Mouse (Mus musculus) ES-Bruce4 (cell line): ENCODE measurements around the gene Recql. TPM values are rescaled to one million over a fixed set of nuclear protein-coding genes. Genes with fewer than 3 reads are reported as not detected.
A peak's percentile ranks its signal among the peaks of the same experiment; 100 is the strongest.

ENCODE experiments used
- H3K27ac ChIP-seq: 2 replicates; pipeline ENCODE4 v1.5.1; 2012; ENCODE audit warnings: low read length, inconsistent platforms; ENCODE audit not compliant: insufficient read depth
- H3K27me3 ChIP-seq: 2 replicates; pipeline ENCODE4 v1.6.1; 2012; ENCODE audit warnings: mild to moderate bottlenecking, low read length, inconsistent platforms; ENCODE audit not compliant: control insufficient read depth, poor library complexity, insufficient read depth, severe bottlenecking
- H3K36me3 ChIP-seq: 2 replicates; pipeline ENCODE4 v1.6.1; 2012; ENCODE audit warnings: inconsistent platforms, mild to moderate bottlenecking, low read length, moderate library complexity; ENCODE audit not compliant: control insufficient read depth, poor library complexity, insufficient read depth, severe bottlenecking
- H3K4me1 ChIP-seq: one replicate; pipeline ENCODE4 v1.8.1; 2011; ENCODE audit warnings: low read length; ENCODE audit not compliant: control insufficient read depth, insufficient read depth
- H3K4me3 ChIP-seq: 2 replicates; pipeline ENCODE4 v1.5.1; 2011; ENCODE audit warnings: low read depth, mild to moderate bottlenecking, low read length
- H3K9ac ChIP-seq: 2 replicates; pipeline ENCODE4 v1.6.1; 2012; ENCODE audit warnings: low read depth, mild to moderate bottlenecking, inconsistent platforms; ENCODE audit not compliant: poor library complexity, severe bottlenecking
- H3K9me3 ChIP-seq: replicated peaks from 2 replicates; pipeline ENCODE4 v1.6.1; 2012; ENCODE audit warnings: mild to moderate bottlenecking, low read length, inconsistent platforms; ENCODE audit not compliant: control insufficient read depth, poor library complexity, insufficient read depth, severe bottlenecking
- CTCF ChIP-seq: IDR thresholded peaks from one replicate; pipeline ENCODE4 v1.8.1; 2011; ENCODE audit warnings: low read depth, low read length
- EP300 ChIP-seq: IDR thresholded peaks from 2 replicates; pipeline ENCODE4 v1.6.1; 2011; ENCODE audit warnings: low read depth, low read length; ENCODE audit not compliant: insufficient read depth
- POLR2A ChIP-seq: IDR thresholded peaks from one replicate; pipeline ENCODE4 v1.8.1; 2011; ENCODE audit warnings: low read length; ENCODE audit not compliant: insufficient read depth
- polyA plus RNA-seq: library from polyadenylated mRNA; stranded (reverse); fragments of >200 nt; gene quantifications from 2 replicates; pipeline ENCODE4 v1.2.4, GENCODE M21; 2011; ENCODE audit warnings: low read depth; ENCODE audit not compliant: missing spikeins, insufficient read depth, insufficient read length

Gene Recql
- polyA plus RNA-seq, 1 experiment: 55.0 TPM

GRCm38 (mm10) chr6:142343561-142343960 is 43.3 kb downstream of the Recql start:
- H3K36me3 ChIP-seq: no peaks in the 10 kb centered on the region
- H3K9me3 ChIP-seq: no peaks in the 10 kb centered on the region
- H3K4me3 ChIP-seq: no peak overlapping the region
- no peak overlapping the region for H3K27ac ChIP-seq
- H3K9ac ChIP-seq: no peak overlapping the region
- H3K27me3 ChIP-seq: no peaks in the 10 kb centered on the region
- H3K4me1 ChIP-seq: no peaks in the 10 kb centered on the region
- TF ChIP-seq POLR2A (no peak), CTCF (no peak), EP300 (no peak)

- TF ChIP-seq EP300: no peak
- no peak for TF ChIP-seq POLR2A
- TF ChIP-seq CTCF: no peak
- Histone ChIP-seq H3K27ac (no peak overlapping the region), H3K9ac (no peak overlapping the region), H3K9me3 (no peaks in the 10 kb centered on the region), H3K4me3 (no peak overlapping the region), H3K4me1 (no peaks in the 10 kb centered on the region), H3K27me3 (no peaks in the 10 kb centered on the region), H3K36me3 (no peaks in the 10 kb centered on the region)
Observed at GRCm38 (mm10) chr6:142339576-142339975, 47.3 kb downstream of the Recql start.

DNA sequence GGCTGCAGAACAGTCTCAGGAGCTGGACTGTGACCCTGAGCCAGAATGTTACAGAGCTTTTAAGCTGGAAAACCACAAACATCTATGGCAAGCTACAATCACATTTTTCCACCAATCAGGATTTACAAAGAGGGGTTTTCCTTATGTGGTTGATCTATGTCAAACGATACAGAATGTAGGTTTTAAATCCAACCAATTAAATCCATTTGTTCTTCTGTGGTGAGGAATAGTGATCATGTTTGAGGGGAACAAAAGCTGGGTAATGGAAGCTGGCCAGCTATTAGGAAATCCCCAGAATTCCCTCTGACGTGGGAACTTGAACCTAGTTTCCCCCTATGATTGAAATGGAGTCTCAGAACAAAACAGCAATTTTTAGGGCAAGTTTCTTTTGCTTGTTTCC is 47.9 kb downstream of the Recql start:
- no peaks in the 10 kb centered on the region for H3K36me3 ChIP-seq
- no peak for TF ChIP-seq POLR2A
- TF ChIP-seq EP300: no peak
- TF ChIP-seq CTCF: no peak
- no peak overlapping the region for H3K9ac ChIP-seq
- H3K27me3 ChIP-seq: no peaks in the 10 kb centered on the region
- no peaks in the 10 kb centered on the region for H3K9me3 ChIP-seq
- H3K4me1 ChIP-seq: no peaks in the 10 kb centered on the region
- no peak overlapping the region for H3K4me3 ChIP-seq
- no peak overlapping the region for H3K27ac ChIP-seq

DNA sequence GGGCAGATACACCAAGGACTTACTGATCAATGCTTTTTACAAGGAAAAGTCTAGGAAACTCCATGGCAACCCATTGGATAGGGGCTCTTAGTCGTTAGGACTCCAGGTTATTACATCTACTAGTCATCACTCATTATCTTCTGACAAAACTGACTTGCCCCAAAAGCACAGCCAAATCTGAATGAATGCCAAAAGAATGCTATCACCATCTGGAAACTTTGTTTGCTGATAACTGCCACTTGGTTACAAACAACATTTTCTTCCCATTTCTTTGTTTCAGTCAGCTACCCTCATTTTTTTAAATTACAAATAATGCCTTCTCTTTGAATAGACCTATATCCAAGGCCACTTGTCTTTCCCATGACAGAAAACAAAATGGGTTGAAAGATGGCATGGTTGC is 57.7 kb downstream of the Recql start:
- no peak for TF ChIP-seq EP300
- TF ChIP-seq POLR2A: no peak
- no peak for TF ChIP-seq CTCF
- peaks cover 1% of the 10 kb centered on the region for H3K4me1 ChIP-seq
- no peak overlapping the region for H3K27ac ChIP-seq
- no peak overlapping the region for H3K4me3 ChIP-seq
- H3K36me3 ChIP-seq: no peaks in the 10 kb centered on the region
- no peaks in the 10 kb centered on the region for H3K9me3 ChIP-seq
- H3K27me3 ChIP-seq: no peaks in the 10 kb centered on the region
- no peak overlapping the region for H3K9ac ChIP-seq

GRCm38 (mm10) chr6:142326598-142326997 is 60.3 kb downstream of the Recql start:
- Histone ChIP-seq H3K9ac (no peak overlapping the region), H3K9me3 (no peaks in the 10 kb centered on the region), H3K27me3 (no peaks in the 10 kb centered on the region), H3K4me3 (no peak overlapping the region), H3K4me1 (peaks cover 3% of the 10 kb centered on the region), H3K36me3 (no peaks in the 10 kb centered on the region), H3K27ac (no peak overlapping the region)
- TF ChIP-seq POLR2A: no peak
- TF ChIP-seq CTCF: peak; percentile 25
- TF ChIP-seq EP300: no peak

DNA sequence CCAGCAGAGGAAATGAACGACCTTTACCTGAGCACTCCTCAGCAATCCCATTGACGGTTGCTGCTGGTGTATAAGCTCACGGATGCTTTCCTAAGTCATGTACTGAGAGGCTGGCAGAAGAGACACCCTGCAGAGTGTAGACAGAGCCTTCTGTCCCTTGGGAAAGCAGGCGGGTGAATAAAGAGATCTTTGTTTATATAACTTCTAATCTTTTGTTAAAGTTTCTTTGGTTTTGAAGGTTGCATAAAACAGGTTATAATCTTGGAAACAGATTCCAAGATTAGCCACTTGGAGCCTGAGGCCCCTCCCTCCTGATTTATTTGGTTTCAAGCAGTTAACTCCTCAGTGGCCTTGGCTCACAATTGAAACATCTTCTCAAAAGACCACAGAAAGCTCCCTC is 64.0 kb downstream of the Recql start, which contains the start of gene Slco1a5:
TSS of gene Slco1a5 (minus strand) at position 101 of the 400 bp plus-strand sequence.
- Histone ChIP-seq H3K4me3 (no peak within 1 kb of the TSS), H3K9ac (no peak within 1 kb of the TSS), H3K9me3 (no peaks in the 10 kb centered on the region; the same call in 1 of the 2 replicates), H3K27ac (no peak within 1 kb of the TSS), H3K4me1 (peaks cover 3% of the 10 kb centered on the region), H3K27me3 (no peaks in the 10 kb centered on the region), H3K36me3 (no peaks in the 10 kb centered on the region)
- TF ChIP-seq CTCF (no peak), POLR2A (no peak), EP300 (no peak)
